Mouse (Mus musculus) heart, embryonic 10.5 days (tissue): Measurements from ENCODE around the gene Rab31. TPM values are rescaled to one million over a fixed set of nuclear protein-coding genes. Genes with fewer than 3 reads are reported as not detected.

ENCODE experiments used
- DNase-seq: peaks from one replicate; pipeline ENCODE4 v3.0.0-alpha.2; 2017; ENCODE audit warnings: low spot score
- H3K27ac ChIP-seq: fragments of 300-500 bp; sonication (generic); 2 replicates; pipeline ENCODE4 v1.5.1; 2016; ENCODE audit warnings: mild to moderate bottlenecking
- H3K27me3 ChIP-seq: fragments of 300-500 bp; sonication (generic); 2 replicates; pipeline ENCODE4 v1.6.1; 2016; ENCODE audit warnings: mild to moderate bottlenecking; ENCODE audit not compliant: poor library complexity, insufficient read depth, severe bottlenecking
- H3K36me3 ChIP-seq: fragments of 300-500 bp; sonication (generic); 2 replicates; pipeline ENCODE4 v1.6.1; 2016; ENCODE audit warnings: mild to moderate bottlenecking, moderate library complexity
- H3K4me1 ChIP-seq: fragments of 300-500 bp; sonication (generic); 2 replicates; pipeline ENCODE4 v1.6.1; 2016; ENCODE audit warnings: mild to moderate bottlenecking
- H3K4me3 ChIP-seq: fragments of 300-500 bp; sonication (generic); 2 replicates; pipeline ENCODE4 v1.5.1; 2016; ENCODE audit warnings: mild to moderate bottlenecking, moderate library complexity
- H3K9me3 ChIP-seq: fragments of 300-500 bp; sonication (generic); 2 replicates; pipeline ENCODE4 v1.6.1; 2016; ENCODE audit warnings: mild to moderate bottlenecking, moderate library complexity
- WGBS: fragments of 180-500 bp; shearing (Covaris S2); methylation state at CpG from one replicate; pipeline ENCODE4 v1.1.7; 2016; 5-methylcytosine and 5-hydroxymethylcytosine counted together
- polyA plus RNA-seq: library from polyadenylated mRNA; unstranded; fragments of >200 nt; fragmentation: Nextera tagmentation; extraction: Ambion mirVana; gene quantifications from 2 replicates; pipeline ENCODE4 v1.2.1, GENCODE M21; 2016

Rab31 gene
- polyA plus RNA-seq, 1 experiment from 2014 or later = 35.7 TPM

DNA sequence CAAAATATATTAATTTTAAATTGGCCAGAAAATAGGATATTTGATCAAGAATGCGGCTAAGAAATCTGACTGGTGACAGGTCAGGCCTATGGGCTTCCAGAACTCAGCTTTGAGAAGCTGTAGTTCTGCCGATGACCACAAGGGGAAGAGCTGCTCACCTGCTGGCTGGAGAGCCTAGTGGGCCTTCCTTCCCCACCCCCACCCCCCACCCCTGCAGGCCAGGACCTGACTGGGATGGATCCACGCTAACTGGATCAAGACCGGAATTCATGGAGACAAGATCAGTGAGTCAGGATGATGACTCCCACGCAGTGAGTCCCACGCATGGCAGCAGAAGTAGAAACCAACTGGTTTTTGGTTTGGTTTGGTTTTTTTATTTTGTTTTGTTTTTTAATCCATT, 46.3 kb downstream of the Rab31 start:
- Histone ChIP-seq H3K36me3 (0 out of 2 replicates have a peak, but pooled peaks cover 6% of the 10 kb centered on the region), H3K27ac (no peak overlapping the region), H3K4me1 (no peaks in the 10 kb centered on the region; the same call in 1 of the 2 replicates), H3K9me3 (no peaks in the 10 kb centered on the region), H3K27me3 (no peaks in the 10 kb centered on the region), H3K4me3 (no peak overlapping the region)
- WGBS = 81% methylated on average over 6 of the region's 6 CpGs
- no peak for DNase-seq

DNA sequence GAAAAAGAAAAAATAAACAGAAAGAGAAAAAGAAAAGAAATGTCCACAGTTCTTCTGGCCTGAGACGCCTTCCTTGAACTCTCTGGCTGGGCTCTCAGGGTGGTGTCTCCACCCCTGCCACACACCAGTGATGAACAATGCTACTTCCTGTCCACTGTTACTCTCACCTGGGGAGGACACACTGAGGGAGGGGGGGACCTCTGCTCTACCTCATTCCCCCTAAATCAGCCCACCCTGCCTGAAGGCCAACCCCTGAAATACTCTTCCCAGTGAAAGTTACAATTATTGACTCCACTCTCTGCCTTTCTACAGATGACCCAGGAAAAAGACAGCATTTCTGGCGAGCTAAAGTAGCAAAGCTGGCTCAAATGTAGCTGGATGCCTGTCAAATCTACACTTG, 46.7 kb downstream of the Rab31 start:
- Histone ChIP-seq H3K27ac (no peak overlapping the region), H3K4me1 (no peaks in the 10 kb centered on the region; the same call in 1 of the 2 replicates), H3K4me3 (no peak overlapping the region), H3K36me3 (0 out of 2 replicates have a peak, but pooled peaks cover 6% of the 10 kb centered on the region), H3K27me3 (no peaks in the 10 kb centered on the region), H3K9me3 (no peaks in the 10 kb centered on the region)
- 82% methylated on average over 2 of the region's 2 CpGs for WGBS
- DNase-seq = no peak

- Histone ChIP-seq H3K36me3 (peaks cover 10% of the 10 kb centered on the region; the same call in 1 of the 2 replicates), H3K9me3 (no peaks in the 10 kb centered on the region), H3K4me1 (no peaks in the 10 kb centered on the region; the same call in 1 of the 2 replicates), H3K4me3 (no peak overlapping the region), H3K27me3 (no peaks in the 10 kb centered on the region), H3K27ac (no peak overlapping the region)
- DNase-seq = no peak
- 73% methylated on average over 8 of the region's 8 CpGs for WGBS
Observed at GRCm38 (mm10) chr17:65725381-65725780, 47.2 kb downstream of the Rab31 start.

DNA sequence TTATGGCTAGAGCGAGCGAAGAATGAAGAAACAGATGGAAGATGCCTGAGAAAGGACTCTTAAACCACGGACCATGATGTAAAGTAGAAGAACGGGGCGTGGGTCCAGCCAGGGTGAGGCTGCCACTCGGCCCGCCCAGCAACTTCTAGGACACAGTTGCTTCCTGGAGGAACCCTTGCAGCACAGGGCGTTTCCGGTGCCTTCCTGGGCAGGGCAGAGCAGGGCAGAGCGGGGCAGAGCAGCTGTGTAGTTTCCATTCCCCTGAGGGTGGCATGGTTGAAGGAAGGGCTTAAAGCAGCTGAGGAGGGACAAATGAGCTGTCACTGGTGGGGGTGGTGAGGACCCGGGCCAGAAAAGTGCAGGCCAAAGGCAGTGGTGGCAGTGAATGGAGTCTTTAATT, 48.3 kb downstream of the Rab31 start:
- peaks cover 20% of the 10 kb centered on the region; the same call in 1 of the 2 replicates for H3K36me3 ChIP-seq
- no peak overlapping the region for H3K4me3 ChIP-seq
- no peaks in the 10 kb centered on the region; the same call in 1 of the 2 replicates for H3K4me1 ChIP-seq
- H3K27ac ChIP-seq = no peak overlapping the region
- no peak for DNase-seq
- H3K27me3 ChIP-seq = no peaks in the 10 kb centered on the region
- whole genome bisulfite sequencing = 76% methylated on average over 11 of the region's 11 CpGs
- no peaks in the 10 kb centered on the region for H3K9me3 ChIP-seq

- no peak overlapping the region for H3K27ac ChIP-seq
- WGBS = 84% methylated on average over 8 of the region's 8 CpGs
- no peaks in the 10 kb centered on the region for H3K27me3 ChIP-seq
- no peaks in the 10 kb centered on the region for H3K9me3 ChIP-seq
- H3K4me1 ChIP-seq = no peaks in the 10 kb centered on the region; the same call in 1 of the 2 replicates
- DNase-seq = no peak
- H3K4me3 ChIP-seq = no peak overlapping the region
- peaks cover 20% of the 10 kb centered on the region; the same call in 1 of the 2 replicates for H3K36me3 ChIP-seq
Observed at GRCm38 (mm10) chr17:65723633-65724032, 48.9 kb downstream of the Rab31 start.

- Histone ChIP-seq H3K27ac (no peak overlapping the region), H3K36me3 (peaks cover 20% of the 10 kb centered on the region; the same call in 1 of the 2 replicates), H3K27me3 (no peaks in the 10 kb centered on the region), H3K4me1 (no peaks in the 10 kb centered on the region; the same call in 1 of the 2 replicates), H3K9me3 (no peaks in the 10 kb centered on the region), H3K4me3 (no peak overlapping the region)
- DNase-seq = no peak
Observed at GRCm38 (mm10) chr17:65721330-65721729, 51.2 kb downstream of the Rab31 start.

- Histone ChIP-seq H3K4me3 (no peak overlapping the region), H3K27ac (no peak overlapping the region), H3K9me3 (no peaks in the 10 kb centered on the region), H3K36me3 (peaks cover 20% of the 10 kb centered on the region; the same call in 1 of the 2 replicates), H3K4me1 (no peaks in the 10 kb centered on the region; the same call in 1 of the 2 replicates), H3K27me3 (no peaks in the 10 kb centered on the region)
- WGBS = 90% methylated on average over 5 of the region's 5 CpGs
- DNase-seq = no peak
Observed at GRCm38 (mm10) chr17:65719826-65720225, 52.7 kb downstream of the Rab31 start.

DNA sequence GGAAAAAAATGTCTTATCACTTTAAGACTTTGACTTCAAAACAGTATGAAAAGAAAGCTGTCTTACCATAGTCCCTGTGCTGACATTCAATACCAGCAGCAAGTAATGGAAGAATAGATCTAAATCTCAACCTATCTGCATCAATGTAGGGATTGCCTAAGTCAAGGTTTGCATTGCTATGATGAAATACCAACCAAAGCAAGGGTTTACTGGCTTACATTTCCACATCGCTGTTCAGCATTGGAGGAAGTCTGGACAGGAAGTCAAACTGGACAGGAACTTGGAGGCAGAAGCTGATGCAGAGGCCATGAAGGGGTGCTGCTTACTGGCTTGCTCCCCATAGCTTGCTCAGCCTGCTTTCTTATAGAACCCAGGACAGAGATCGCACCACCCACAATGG, 54.0 kb downstream of the Rab31 start:
- WGBS = 92% methylated on average over 2 of the region's 2 CpGs
- no peaks in the 10 kb centered on the region for H3K9me3 ChIP-seq
- no peaks in the 10 kb centered on the region for H3K4me1 ChIP-seq
- no peak overlapping the region for H3K27ac ChIP-seq
- DNase-seq = no peak
- no peaks in the 10 kb centered on the region for H3K27me3 ChIP-seq
- H3K36me3 ChIP-seq = peaks cover 20% of the 10 kb centered on the region; the same call in 1 of the 2 replicates
- H3K4me3 ChIP-seq = no peak overlapping the region

DNA sequence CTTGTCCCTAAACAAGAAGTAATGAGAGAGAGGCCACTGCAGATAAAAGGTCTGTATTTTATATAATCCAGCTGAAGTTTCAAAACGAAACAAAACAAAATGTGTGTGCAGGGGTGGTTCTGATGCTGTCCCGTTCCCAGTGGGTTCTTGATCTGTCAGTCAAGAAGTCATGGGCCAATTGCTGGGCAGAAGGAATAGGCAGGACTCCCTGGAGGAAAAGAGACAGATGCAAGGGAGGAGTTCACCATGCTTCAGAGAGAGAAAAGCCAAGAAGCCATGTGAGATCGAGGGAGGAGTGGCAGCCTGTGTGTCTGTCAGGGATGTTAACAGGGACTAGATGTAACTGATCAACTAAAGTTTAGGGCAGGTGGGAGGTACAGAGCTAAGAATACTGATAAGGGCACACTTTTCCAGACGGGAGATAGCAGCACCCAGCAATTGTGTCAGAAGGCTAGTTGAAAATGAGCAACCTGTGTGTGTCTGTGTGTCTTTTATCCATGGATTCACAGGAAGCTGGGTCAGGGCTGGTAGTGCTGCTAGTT, 54.8 kb downstream of the Rab31 start:
- DNase-seq = no peak
- WGBS = 70% methylated on average over 4 of the region's 4 CpGs

GRCm38 (mm10) chr17:65714060-65714459, 58.5 kb downstream of the Rab31 start:
- Histone ChIP-seq H3K9me3 (peaks cover 5% of the 10 kb centered on the region; the same call in 1 of the 2 replicates), H3K27me3 (no peaks in the 10 kb centered on the region), H3K4me3 (no peak overlapping the region), H3K27ac (no peak overlapping the region), H3K4me1 (no peaks in the 10 kb centered on the region), H3K36me3 (peaks cover 21% of the 10 kb centered on the region)
- peak; percentile 74 for DNase-seq
- 74% methylated on average over 8 of the region's 8 CpGs for WGBS

More for the DNA sequence above, 54.8 kb downstream of the Rab31 start:
- H3K4me3 ChIP-seq = no peak overlapping the region
- H3K36me3 ChIP-seq = peaks cover 18% of the 10 kb centered on the region; the same call in 1 of the 2 replicates
- H3K27me3 ChIP-seq = no peaks in the 10 kb centered on the region
- H3K27ac ChIP-seq = no peak overlapping the region
- H3K9me3 ChIP-seq = no peaks in the 10 kb centered on the region
- H3K4me1 ChIP-seq = no peaks in the 10 kb centered on the region

DNA sequence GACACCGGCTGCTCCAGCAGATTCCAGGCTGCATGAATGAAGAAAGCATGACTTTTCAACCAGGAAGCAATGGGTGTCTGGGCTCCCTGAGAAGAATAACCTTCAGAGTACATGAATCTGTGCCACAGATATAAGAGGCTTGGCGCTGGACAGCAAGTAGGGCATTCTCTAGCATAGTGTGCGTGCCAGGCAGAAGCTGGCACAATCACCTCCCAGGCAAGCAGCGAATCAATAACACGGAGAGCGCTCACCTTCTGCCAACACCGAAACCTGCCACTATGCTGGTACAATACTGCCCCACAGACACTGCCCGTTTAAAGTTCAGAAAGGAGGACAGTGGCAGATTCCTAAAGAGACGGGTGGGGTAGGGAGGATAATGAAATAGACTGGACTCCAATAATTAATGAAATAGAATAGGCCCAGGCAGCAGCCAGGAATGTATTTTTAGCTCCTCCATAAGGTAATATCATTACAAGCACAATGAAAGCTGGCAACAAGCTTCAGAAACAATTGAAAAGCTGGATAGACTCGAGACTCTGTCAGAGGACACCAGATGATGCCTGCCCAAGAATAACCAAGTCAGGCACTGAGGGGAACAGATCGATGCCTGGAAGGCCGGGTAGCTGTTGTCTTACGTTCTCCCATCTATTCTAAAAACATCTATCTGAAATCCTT, 59.6 kb downstream of the Rab31 start:
- peak; percentile 64 for DNase-seq
- H3K4me3 ChIP-seq = no peak overlapping the region
- H3K27me3 ChIP-seq = no peaks in the 10 kb centered on the region
- H3K4me1 ChIP-seq = no peaks in the 10 kb centered on the region
- H3K36me3 ChIP-seq = peaks cover 21% of the 10 kb centered on the region
- WGBS = 93% methylated on average over 13 of the region's 13 CpGs
- H3K27ac ChIP-seq = no peak overlapping the region
- H3K9me3 ChIP-seq = peaks cover 5% of the 10 kb centered on the region; the same call in 1 of the 2 replicates

- Histone ChIP-seq H3K27me3 (no peaks in the 10 kb centered on the region), H3K4me3 (no peak overlapping the region), H3K4me1 (no peaks in the 10 kb centered on the region), H3K36me3 (peaks cover 21% of the 10 kb centered on the region), H3K9me3 (peaks cover 5% of the 10 kb centered on the region; the same call in 1 of the 2 replicates), H3K27ac (no peak overlapping the region)
- WGBS = 90% methylated on average over 5 of the region's 5 CpGs
- no peak for DNase-seq
Observed at GRCm38 (mm10) chr17:65711779-65712178, 60.8 kb downstream of the Rab31 start.

GRCm38 (mm10) chr17:65710576-65710975, 62.0 kb downstream of the Rab31 start:
- WGBS = 91% methylated on average over 11 of the region's 11 CpGs
- DNase-seq = peak; percentile 62
- H3K27ac ChIP-seq = no peak overlapping the region

More at GRCm38 (mm10) chr17:65710576-65710975, 62.0 kb downstream of the Rab31 start:
- Histone ChIP-seq H3K36me3 (peaks cover 21% of the 10 kb centered on the region), H3K9me3 (peaks cover 5% of the 10 kb centered on the region; the same call in 1 of the 2 replicates), H3K4me1 (no peaks in the 10 kb centered on the region), H3K4me3 (no peak overlapping the region), H3K27me3 (no peaks in the 10 kb centered on the region)
